Mouse (Mus musculus) embryonic facial prominence, embryonic 11.5 days (tissue): Measurements from ENCODE around the gene Hfe. TPM values are rescaled to one million over a fixed set of nuclear protein-coding genes. Genes with fewer than 3 reads are reported as not detected.
"Not testable (repeated sequence)": the region's sequence is repeated elsewhere in the genome, so short reads cannot be mapped to it uniquely, and the experiment has no call there.

ENCODE experiments used
- ATAC-seq: fragments of 200-750 bp; cut with Nextera tagmentation; replicated peaks from 2 replicates; pipeline ENCODE4 v1.8.0; 2017; ENCODE audit warnings: low read depth; ENCODE audit not compliant: insufficient number of reproducible peaks, low FRiP score, low TSS enrichment
- DNase-seq: peaks from one replicate; pipeline ENCODE4 v3.0.0-alpha.2; 2015; ENCODE audit warnings: low spot score
- H3K27ac ChIP-seq: fragments of 300-500 bp; sonication (generic); replicated peaks from 2 replicates; pipeline ENCODE4 v1.5.1; 2014; ENCODE audit warnings: mild to moderate bottlenecking, low read depth, low read length, control low read depth
- H3K27me3 ChIP-seq: fragments of 300-500 bp; sonication (generic); 2 replicates; pipeline ENCODE4 v1.6.1; 2014; ENCODE audit warnings: mild to moderate bottlenecking, low read length, moderate library complexity, mixed read lengths; ENCODE audit not compliant: control insufficient read depth, insufficient read depth
- H3K36me3 ChIP-seq: fragments of 300-500 bp; sonication (generic); replicated peaks from 2 replicates; pipeline ENCODE4 v1.6.1; 2014; ENCODE audit warnings: low read depth, mild to moderate bottlenecking, low read length, moderate library complexity, mixed read lengths; ENCODE audit not compliant: control insufficient read depth, insufficient read depth
- H3K4me1 ChIP-seq: fragments of 300-500 bp; sonication (generic); 2 replicates; pipeline ENCODE4 v1.6.1; 2014; ENCODE audit warnings: low read length, mixed read lengths; ENCODE audit not compliant: control insufficient read depth, insufficient read depth
- H3K4me2 ChIP-seq: fragments of 300-500 bp; sonication (generic); 2 replicates; pipeline ENCODE4 v1.6.1; 2014; ENCODE audit warnings: low read depth, mild to moderate bottlenecking, control low read depth, low read length, moderate library complexity
- H3K4me3 ChIP-seq: fragments of 300-500 bp; sonication (generic); 2 replicates; pipeline ENCODE4 v1.5.1; 2014; ENCODE audit warnings: low read depth, low read length, control low read depth
- H3K9ac ChIP-seq: fragments of 300-500 bp; sonication (generic); replicated peaks from 2 replicates; pipeline ENCODE4 v1.6.1; 2014; ENCODE audit warnings: mild to moderate bottlenecking, control low read depth, low read length
- H3K9me3 ChIP-seq: fragments of 300-500 bp; sonication (generic); replicated peaks from 2 replicates; pipeline ENCODE4 v1.6.1; 2016; ENCODE audit warnings: mild to moderate bottlenecking, low read length, inconsistent platforms, mixed read lengths; ENCODE audit not compliant: control insufficient read depth
- WGBS: fragments of 180-500 bp; shearing (Covaris S2); extraction: QIAGEN DNeasy Blood & Tissue Kit; methylation state at CpG from one replicate; pipeline ENCODE4 v1.1.7; 2014; 5-methylcytosine and 5-hydroxymethylcytosine counted together
- polyA plus RNA-seq: library from polyadenylated mRNA; unstranded; fragments of >200 nt; fragmentation: Nextera tagmentation; extraction: Ambion mirVana; gene quantifications from 2 replicates; pipeline ENCODE4 v1.2.1, GENCODE M21; 2014

Gene Hfe
- polyA plus RNA-seq, 1 experiment from 2014 or later = 4.3 TPM

- Histone ChIP-seq H3K9ac (no peak overlapping the region), H3K27me3 (no peaks in the 10 kb centered on the region), H3K27ac (peak overlapping the region; percentile 90), H3K36me3 (no peaks in the 10 kb centered on the region), H3K4me1 (no peaks in the 10 kb centered on the region), H3K4me3 (no peak overlapping the region), H3K9me3 (no peaks in the 10 kb centered on the region), H3K4me2 (no peak overlapping the region; the same call in 1 of the 2 replicates)
- WGBS = 55% methylated on average over 4 of the region's 4 CpGs
- DNase-seq (no peak), ATAC-seq (no peak)
Measured at GRCm38 (mm10) chr13:23753314-23754078, 42.8 kb upstream of the Hfe start.

GRCm38 (mm10) chr13:23752742-23753172 lies 42.1 kb upstream of the Hfe start:
- 5% methylated on average over 6 of the region's 6 CpGs for WGBS
- no peaks in the 10 kb centered on the region for H3K27me3 ChIP-seq
- DNase-seq (peak; percentile 38), ATAC-seq (no peak)
- H3K9me3 ChIP-seq = no peaks in the 10 kb centered on the region
- H3K9ac ChIP-seq = peak overlapping the region; percentile 65
- peak overlapping the region; percentile 90 for H3K27ac ChIP-seq
- H3K4me3 ChIP-seq = peak overlapping the region; percentile 39
- H3K4me1 ChIP-seq = no peaks in the 10 kb centered on the region
- H3K4me2 ChIP-seq = peak overlapping the region; percentile 55
- H3K36me3 ChIP-seq = no peaks in the 10 kb centered on the region

DNA sequence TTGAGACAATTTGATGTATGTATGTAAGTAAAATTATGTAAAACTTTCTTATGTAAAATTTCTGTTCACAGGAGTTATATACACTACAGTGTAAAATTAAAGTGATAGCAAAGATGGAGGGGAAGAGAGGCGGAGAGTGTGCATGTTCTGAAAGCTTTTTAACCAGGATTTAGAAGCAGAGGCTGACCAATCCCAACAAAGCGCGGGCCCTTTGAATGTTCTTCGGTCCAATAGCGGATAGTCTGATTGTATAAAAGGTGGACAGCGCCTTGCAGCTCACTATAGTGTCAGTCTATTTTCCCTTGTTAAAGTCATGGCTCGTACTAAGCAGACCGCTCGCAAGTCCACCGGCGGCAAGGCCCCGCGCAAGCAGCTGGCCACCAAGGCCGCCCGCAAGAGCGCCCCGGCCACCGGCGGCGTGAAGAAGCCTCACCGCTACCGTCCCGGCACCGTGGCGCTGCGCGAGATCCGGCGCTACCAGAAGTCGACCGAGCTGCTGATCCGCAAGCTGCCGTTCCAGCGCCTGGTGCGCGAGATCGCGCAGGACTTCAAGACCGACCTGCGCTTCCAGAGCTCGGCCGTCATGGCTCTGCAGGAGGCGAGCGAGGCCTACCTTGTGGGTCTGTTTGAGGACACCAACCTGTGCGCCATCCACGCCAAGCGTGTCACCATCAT lies 41.5 kb upstream of the Hfe start, which contains the start of gene Hist1h3b:
TSS of gene Hist1h3b (plus strand) at position 201 of the 675 bp plus-strand sequence.
- peak; percentile 98 for DNase-seq
- under 1% methylated on average over 15 of the region's 47 CpGs for WGBS
- H3K27me3 ChIP-seq, H3K4me1 ChIP-seq, H3K36me3 ChIP-seq, H3K9me3 ChIP-seq: not testable (repeated sequence)
- H3K4me3 ChIP-seq = peak within 1 kb of the TSS; percentile 39
- H3K27ac ChIP-seq = peak within 1 kb of the TSS; percentile 97
- peak within 1 kb of the TSS; percentile 56 for H3K4me2 ChIP-seq
- H3K9ac ChIP-seq = peak within 1 kb of the TSS; percentile 69
- peak; percentile 91 for ATAC-seq

DNA sequence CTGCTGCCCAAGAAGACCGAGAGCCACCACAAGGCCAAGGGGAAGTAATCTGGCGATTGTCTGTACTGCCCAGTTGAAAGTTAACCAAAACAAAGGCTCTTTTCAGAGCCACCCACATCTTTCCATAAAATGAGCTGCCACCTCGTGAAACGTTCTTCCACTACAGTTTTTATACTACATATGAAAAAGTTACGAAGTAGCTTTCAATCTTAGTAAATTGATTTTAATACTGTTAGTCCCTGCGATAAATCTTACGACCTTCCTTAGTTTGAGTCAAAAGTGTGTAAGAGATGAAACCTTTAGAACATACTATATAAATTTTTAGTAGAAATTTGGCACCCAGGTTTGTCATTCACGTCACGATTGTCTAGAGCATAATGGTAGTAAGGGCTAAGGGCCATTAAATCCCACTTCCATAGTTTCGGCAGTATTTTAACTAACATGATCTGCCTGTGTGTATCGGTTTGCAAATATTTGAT lies 40.9 kb upstream of the Hfe start:
- no peaks in the 10 kb centered on the region for H3K9me3 ChIP-seq
- H3K27ac ChIP-seq = peak overlapping the region; percentile 97
- H3K9ac ChIP-seq = peak overlapping the region; percentile 69
- under 1% methylated on average over 11 of the region's 11 CpGs for WGBS
- H3K27me3 ChIP-seq = no peaks in the 10 kb centered on the region
- DNase-seq (peak; percentile 73), ATAC-seq (no peak)
- H3K4me1 ChIP-seq = no peaks in the 10 kb centered on the region
- peak overlapping the region; percentile 56 for H3K4me2 ChIP-seq
- H3K4me3 ChIP-seq = peak overlapping the region; percentile 37
- H3K36me3 ChIP-seq = no peaks in the 10 kb centered on the region

- Histone ChIP-seq H3K4me3 (peak within 1 kb of the TSS; percentile 37), H3K9ac (peak within 1 kb of the TSS; percentile 69), H3K27ac (peak within 1 kb of the TSS; percentile 97), H3K4me2 (peak within 1 kb of the TSS; percentile 56)
- not testable (repeated sequence) for H3K9me3 ChIP-seq, H3K36me3 ChIP-seq, H3K27me3 ChIP-seq, H3K4me1 ChIP-seq
- ATAC-seq = peak; percentile 32
- peak; percentile 89 for DNase-seq
- 1% methylated on average over 22 of the region's 47 CpGs for WGBS
Measured at GRCm38 (mm10) chr13:23750839-23751477, 40.3 kb upstream of the Hfe start, which contains the start of gene Hist1h2ab. TSS of gene Hist1h2ab (plus strand) at chr13:23751126.

GRCm38 (mm10) chr13:23749563-23750121 lies 39.0 kb upstream of the Hfe start:
- no peak overlapping the region for H3K4me2 ChIP-seq
- no peak overlapping the region for H3K4me3 ChIP-seq
- peak overlapping the region; percentile 72; the same call in 1 of the 2 replicates for H3K27ac ChIP-seq
- H3K27me3 ChIP-seq = no peaks in the 10 kb centered on the region
- H3K4me1 ChIP-seq = no peaks in the 10 kb centered on the region
- H3K9ac ChIP-seq = no peak overlapping the region
- DNase-seq (no peak), ATAC-seq (no peak)
- WGBS = 91% methylated on average over 5 of the region's 5 CpGs
- no peaks in the 10 kb centered on the region for H3K36me3 ChIP-seq
- no peaks in the 10 kb centered on the region for H3K9me3 ChIP-seq

GRCm38 (mm10) chr13:23747892-23748288 lies 37.2 kb upstream of the Hfe start:
- H3K4me2 ChIP-seq = peak overlapping the region; percentile 29; the same call in 1 of the 2 replicates
- H3K4me3 ChIP-seq = no peak overlapping the region
- H3K36me3 ChIP-seq = no peaks in the 10 kb centered on the region
- H3K9ac ChIP-seq = peak overlapping the region; percentile 51
- DNase-seq (peak; percentile 68), ATAC-seq (no peak)
- H3K9me3 ChIP-seq = no peaks in the 10 kb centered on the region
- peak overlapping the region; percentile 99 for H3K27ac ChIP-seq
- no peaks in the 10 kb centered on the region for H3K4me1 ChIP-seq
- WGBS = 13% methylated on average over 4 of the region's 4 CpGs
- no peaks in the 10 kb centered on the region for H3K27me3 ChIP-seq
